Mouse (Mus musculus) neutrophil, adult 5-6 weeks (primary cell): Measurements from ENCODE around the gene Tsen34. TPM values are rescaled to one million over a fixed set of nuclear protein-coding genes. Genes with fewer than 3 reads are reported as not detected.
A peak's percentile ranks its signal among the peaks of the same experiment; 100 is the strongest.

ENCODE experiments used
- ATAC-seq: fragments of 151-379, 151-347 bp; 2 replicates; pipeline ENCODE4 v1.8.0; 2017; ENCODE audit warnings: mild to moderate bottlenecking, moderate TSS enrichment; ENCODE audit not compliant: insufficient number of reproducible peaks, poor library complexity, low FRiP score, severe bottlenecking; ENCODE audit errors: extremely low read depth
- total RNA-seq: library from RNA; stranded (forward); fragments of 200-1000 nt; gene quantifications from 2 replicates; pipeline ENCODE4 v1.2.3, GENCODE M21; 2017

Tsen34 gene
- 26.4 and 26.5 TPM in 2 replicates for total RNA-seq

- no peak; the same call in 1 of the 2 replicates for ATAC-seq
Observed at GRCm38 (mm10) chr7:3692382-3692986, at the start of gene Tsen34. Gene Tsen34 (plus strand): TSS chr7:3692863.

- ATAC-seq, result no peak
Observed at GRCm38 (mm10) chr7:3643412-3643811, 49.3 kb upstream of the Tsen34 start.

GRCm38 (mm10) chr7:3643843-3644242 is 48.8 kb upstream of the Tsen34 start:
- ATAC-seq, result no peak

GRCm38 (mm10) chr7:3644348-3644671 is 48.4 kb upstream of the Tsen34 start:
- ATAC-seq, result no peak

GRCm38 (mm10) chr7:3644672-3645487 is 47.8 kb upstream of the Tsen34 start, which contains the start of gene Cnot3:
Gene Cnot3 (plus strand): TSS chr7:3645268.
- peak; percentile 89 for ATAC-seq

GRCm38 (mm10) chr7:3645488-3646025 is 47.1 kb upstream of the Tsen34 start:
- no peak for ATAC-seq

- ATAC-seq, result no peak
Observed at GRCm38 (mm10) chr7:3646188-3646587, 46.5 kb upstream of the Tsen34 start.

- ATAC-seq, result no peak
Observed at GRCm38 (mm10) chr7:3646641-3647040, 46.0 kb upstream of the Tsen34 start.

- no peak for ATAC-seq
Observed at GRCm38 (mm10) chr7:3656966-3657365, 35.7 kb upstream of the Tsen34 start.

GRCm38 (mm10) chr7:3658578-3658977 is 34.1 kb upstream of the Tsen34 start:
- no peak for ATAC-seq

- no peak for ATAC-seq
Observed at GRCm38 (mm10) chr7:3664524-3665214, 28.0 kb upstream of the Tsen34 start.

GRCm38 (mm10) chr7:3665215-3666114 is 27.2 kb upstream of the Tsen34 start, which contains the start of gene Leng1:
Gene Leng1 (minus strand): TSS chr7:3665840.
- peak; percentile 98 for ATAC-seq

GRCm38 (mm10) chr7:3666921-3667391 is 25.7 kb upstream of the Tsen34 start:
- no peak for ATAC-seq

GRCm38 (mm10) chr7:3674507-3675227 is 18.0 kb upstream of the Tsen34 start:
- ATAC-seq, result peak; percentile 90

GRCm38 (mm10) chr7:3675228-3675548 is 17.5 kb upstream of the Tsen34 start:
- no peak for ATAC-seq

GRCm38 (mm10) chr7:3676371-3676770 is 16.3 kb upstream of the Tsen34 start:
- ATAC-seq, result no peak

- ATAC-seq, result no peak
Observed at GRCm38 (mm10) chr7:3677342-3677741, 15.3 kb upstream of the Tsen34 start, which contains the start of gene Tmc4. Gene Tmc4 (minus strand): TSS chr7:3677553.
